In genomic region chr11:70563470-70564275, GRCm38 (mm10) we compare ENCODE assay signal across 8 mouse cellular contexts. TPM values are rescaled to one million over a fixed set of nuclear protein-coding genes. Genes with fewer than 3 reads are reported as not detected.
DNase-seq lines count a peak whose midpoint lies in the region; ATAC-seq and TF ChIP-seq lines count a peak whose summit lies in the region.

No protein-coding gene starts in this region.

- no peak for TF ChIP-seq EP300 in liver, postnatal 0 days (IDR thresholded peaks at IDR 0.05; ENCODE audit: low read depth)

- TF ChIP-seq CTCF in liver, postnatal 0 days (IDR thresholded peaks at IDR 0.05; ENCODE audit: low read depth): no peak

- peak overlapping the region; percentile 87 for H3K4me2 ChIP-seq in intestine, embryonic 16.5 days (ENCODE audit: low read depth, low read length)
- peak overlapping the region; percentile 96 for H3K4me2 ChIP-seq in liver, postnatal 0 days (ENCODE audit: low read depth, low read length)
- H3K4me2 ChIP-seq in neural tube, embryonic 12.5 days (replicated peaks): peak overlapping the region; percentile 97

- no peaks in the 10 kb centered on the region for H3K9me3 ChIP-seq in intestine, embryonic 16.5 days (ENCODE audit: control insufficient read depth, low read length)
- no peaks in the 10 kb centered on the region for H3K9me3 ChIP-seq in liver, postnatal 0 days (ENCODE audit: low read length)
- no peaks in the 10 kb centered on the region for H3K9me3 ChIP-seq in neural tube, embryonic 12.5 days

- peaks cover 26% of the 10 kb centered on the region for H3K4me1 ChIP-seq in intestine, embryonic 16.5 days (ENCODE audit: control insufficient read depth, insufficient read depth, low read length)
- peaks cover 22% of the 10 kb centered on the region for H3K4me1 ChIP-seq in liver, postnatal 0 days (ENCODE audit: insufficient read depth)
- H3K4me1 ChIP-seq in neural tube, embryonic 12.5 days: peaks cover 38% of the 10 kb centered on the region

- peak overlapping the region; percentile 74 for H3K4me3 ChIP-seq in intestine, embryonic 16.5 days (ENCODE audit: low read length)
- peak overlapping the region; percentile 94 for H3K4me3 ChIP-seq in liver, postnatal 0 days (ENCODE audit: low read depth, low read length)
- peak overlapping the region; percentile 83 for H3K4me3 ChIP-seq in neural tube, embryonic 12.5 days

- WGBS in intestine, embryonic 16.5 days: under 1% methylated on average over 25 of the region's 25 CpGs
- WGBS in liver, postnatal 0 days (ENCODE audit: insufficient replicate concordance): 3% methylated on average over 25 of the region's 25 CpGs
- WGBS in neural tube, embryonic 12.5 days: 2% methylated on average over 25 of the region's 25 CpGs

- H3K27ac ChIP-seq in intestine, embryonic 16.5 days (ENCODE audit: low read length): peak overlapping the region; percentile 92
- H3K27ac ChIP-seq in liver, postnatal 0 days (ENCODE audit: low read depth): peak overlapping the region; percentile 85
- no peak overlapping the region for H3K27ac ChIP-seq in neural tube, embryonic 12.5 days

- ATAC-seq in cerebellum, adult (ENCODE audit: insufficient number of reproducible peaks, low FRiP score, low TSS enrichment): no peak
- ATAC-seq in activated CD4-positive, CD25-positive, alpha-beta regulatory T cell, adult 4 months: peak; percentile 30
- ATAC-seq in intestine, embryonic 16.5 days: peak; percentile 24
- no peak for ATAC-seq in liver, postnatal 0 days
- ATAC-seq in neural tube, embryonic 12.5 days (ENCODE audit: low FRiP score, low read depth): no peak; the same call in 1 of the 2 replicates

- peak; percentile 40 to 47 for DNase-seq in cerebellum, postnatal 14 days
- peak; percentile 80 for DNase-seq in gonadal fat pad, adult 2 months (ENCODE audit: low read depth)
- DNase-seq in liver, postnatal 0 days: peak; percentile 45
- no peak for DNase-seq in c-Kit-positive CD71-positive TER-119-positive erythroid progenitor cells, embryonic 14.5 days (ENCODE audit: low spot score)

- H3K27me3 ChIP-seq in intestine, embryonic 16.5 days (replicated peaks; ENCODE audit: control insufficient read depth, insufficient read depth, low read length): no peaks in the 10 kb centered on the region
- H3K27me3 ChIP-seq in liver, postnatal 0 days (ENCODE audit: insufficient read depth, low read length): no peaks in the 10 kb centered on the region
- no peaks in the 10 kb centered on the region for H3K27me3 ChIP-seq in neural tube, embryonic 12.5 days (replicated peaks)

- H3K36me3 ChIP-seq in intestine, embryonic 16.5 days (ENCODE audit: control insufficient read depth, insufficient read depth, low read length): no peaks in the 10 kb centered on the region
- no peaks in the 10 kb centered on the region for H3K36me3 ChIP-seq in liver, postnatal 0 days (replicated peaks; ENCODE audit: insufficient read depth, low read length)
- 0 out of 2 replicates have a peak, but pooled peaks cover 6% of the 10 kb centered on the region for H3K36me3 ChIP-seq in neural tube, embryonic 12.5 days

- peak overlapping the region; percentile 88 for H3K9ac ChIP-seq in intestine, embryonic 16.5 days (ENCODE audit: low read depth, low read length)
- H3K9ac ChIP-seq in liver, postnatal 0 days (replicated peaks): peak overlapping the region; percentile 90
- peak overlapping the region; percentile 80 for H3K9ac ChIP-seq in neural tube, embryonic 12.5 days

RNA-seq across cellular contexts. Expression of gene Mink1, which starts 1.0 kb away (rescaled TPM):
- 1 to 10 TPM; 6.7 to 8.8 TPM for polyA plus RNA-seq in activated CD4-positive, CD25-positive, alpha-beta regulatory T cell, adult 4 months (2017; shearing (Covaris generic))
- 78.8 and 86.9 TPM in 2 replicates for polyA plus RNA-seq in gonadal fat pad, adult 2 months (2012; rRNA removed)
- 9.3 and 10.6 TPM in 2 replicates for polyA plus RNA-seq in intestine, embryonic 16.5 days (2015; fragmentation: Nextera tagmentation; extraction: Ambion mirVana)
- 3.7 and 3.9 TPM in 2 replicates for polyA plus RNA-seq in liver, postnatal 0 days (2015; fragmentation: Nextera tagmentation; extraction: Ambion mirVana)
- 15.8 and 16.6 TPM in 2 replicates for polyA plus RNA-seq in neural tube, embryonic 12.5 days (2016; fragmentation: Nextera tagmentation; extraction: Ambion mirVana)

RNA-seq across cellular contexts. Expression of gene Pld2, which starts 23.8 kb away (rescaled TPM):
- polyA plus RNA-seq in activated CD4-positive, CD25-positive, alpha-beta regulatory T cell, adult 4 months (2017; shearing (Covaris generic)): 1 to 10 TPM; 1.2 to 1.8 TPM
- 27.0 and 28.1 TPM in 2 replicates for polyA plus RNA-seq in gonadal fat pad, adult 2 months (2012; rRNA removed)
- 9.3 and 10.0 TPM in 2 replicates for polyA plus RNA-seq in intestine, embryonic 16.5 days (2015; fragmentation: Nextera tagmentation; extraction: Ambion mirVana)
- polyA plus RNA-seq in liver, postnatal 0 days (2015; fragmentation: Nextera tagmentation; extraction: Ambion mirVana): 1.6 and 1.8 TPM in 2 replicates
- 4.7 and 5.8 TPM in 2 replicates for polyA plus RNA-seq in neural tube, embryonic 12.5 days (2016; fragmentation: Nextera tagmentation; extraction: Ambion mirVana)

RNA-seq across cellular contexts. Expression of gene Gm40193, which starts 30.9 kb away (rescaled TPM):
- polyA plus RNA-seq in activated CD4-positive, CD25-positive, alpha-beta regulatory T cell, adult 4 months (2017; shearing (Covaris generic)): not detected
- polyA plus RNA-seq in gonadal fat pad, adult 2 months (2012; rRNA removed): not detected in 2 replicates
- polyA plus RNA-seq in intestine, embryonic 16.5 days (2015; fragmentation: Nextera tagmentation; extraction: Ambion mirVana): not detected in 2 replicates
- polyA plus RNA-seq in liver, postnatal 0 days (2015; fragmentation: Nextera tagmentation; extraction: Ambion mirVana): not detected in 2 replicates
- polyA plus RNA-seq in neural tube, embryonic 12.5 days (2016; fragmentation: Nextera tagmentation; extraction: Ambion mirVana): not detected in 2 replicates

RNA-seq across cellular contexts. Expression of gene Psmb6, which starts 38.5 kb away (rescaled TPM):
- polyA plus RNA-seq in activated CD4-positive, CD25-positive, alpha-beta regulatory T cell, adult 4 months (2017; shearing (Covaris generic)): 100 to 1,000 TPM; 353 to 460 TPM
- 382 and 410 TPM in 2 replicates for polyA plus RNA-seq in gonadal fat pad, adult 2 months (2012; rRNA removed)
- 626 and 669 TPM in 2 replicates for polyA plus RNA-seq in intestine, embryonic 16.5 days (2015; fragmentation: Nextera tagmentation; extraction: Ambion mirVana)
- 317 and 325 TPM in 2 replicates for polyA plus RNA-seq in liver, postnatal 0 days (2015; fragmentation: Nextera tagmentation; extraction: Ambion mirVana)
- 779 and 832 TPM in 2 replicates for polyA plus RNA-seq in neural tube, embryonic 12.5 days (2016; fragmentation: Nextera tagmentation; extraction: Ambion mirVana)

RNA-seq across cellular contexts. Expression of gene Gltpd2, which starts 44.7 kb away (rescaled TPM):
- not detected for polyA plus RNA-seq in activated CD4-positive, CD25-positive, alpha-beta regulatory T cell, adult 4 months (2017; shearing (Covaris generic))
- 0.36 TPM in 1 of 2 replicates, not detected in the other for polyA plus RNA-seq in gonadal fat pad, adult 2 months (2012; rRNA removed)
- 1.9 and 2.0 TPM in 2 replicates for polyA plus RNA-seq in intestine, embryonic 16.5 days (2015; fragmentation: Nextera tagmentation; extraction: Ambion mirVana)
- 28.0 and 30.8 TPM in 2 replicates for polyA plus RNA-seq in liver, postnatal 0 days (2015; fragmentation: Nextera tagmentation; extraction: Ambion mirVana)
- polyA plus RNA-seq in neural tube, embryonic 12.5 days (2016; fragmentation: Nextera tagmentation; extraction: Ambion mirVana): 0.22 and 0.42 TPM in 2 replicates

Comparison
In these comparisons a context has a peak if more than half of its experiments do, and no peak if none do; other contexts are left out.
1. ATAC-seq: peak in activated CD4-positive, CD25-positive, alpha-beta regulatory T cell, adult 4 months (single experiment) and intestine, embryonic 16.5 days (single experiment); none in cerebellum, adult (single experiment), liver, postnatal 0 days (single experiment) and neural tube, embryonic 12.5 days (single experiment).
2. Peak in every context shown above with its lines, with median percentiles within 50 percentile points of each other: H3K4me2 ChIP-seq, H3K4me3 ChIP-seq and H3K9ac ChIP-seq.